Mouse (Mus musculus) urinary bladder, adult 2 months (tissue): ENCODE measurements around the gene Rpl38. TPM values are rescaled to one million over a fixed set of nuclear protein-coding genes. Genes with fewer than 3 reads are reported as not detected.
A peak's percentile ranks its signal among the peaks of the same experiment; 100 is the strongest.

Experiments used
- DNase-seq: peaks from one replicate; pipeline ENCODE4 v3.0.0; 2022; ENCODE audit warnings: low spot score
- polyA plus RNA-seq: library from polyadenylated mRNA; depleted of rRNA; stranded (reverse); fragments of >200 nt; gene quantifications from 2 replicates; pipeline ENCODE4 v1.2.3, GENCODE M21; 2012; rRNA removed

Gene Rpl38
- polyA plus RNA-seq = 2,406 and 2,749 TPM in 2 replicates

GRCm38 (mm10) chr11:114668301-114668710, at the start of gene Rpl38:
Gene Rpl38 (plus strand): TSS chr11:114668524.
- DNase-seq = no peak

- no peak for DNase-seq
These were observed 49.5 kb upstream of the Rpl38 start for GRCm38 (mm10) chr11:114618697-114619417.

GRCm38 (mm10) chr11:114626071-114626690, 42.1 kb upstream of the Rpl38 start:
- DNase-seq = no peak

- no peak for DNase-seq
These were observed 41.3 kb upstream of the Rpl38 start for GRCm38 (mm10) chr11:114627036-114627435.

GRCm38 (mm10) chr11:114628032-114628431, 40.3 kb upstream of the Rpl38 start:
- no peak for DNase-seq

GRCm38 (mm10) chr11:114630044-114630443, 38.3 kb upstream of the Rpl38 start:
- no peak for DNase-seq

GRCm38 (mm10) chr11:114632266-114632665, 36.1 kb upstream of the Rpl38 start:
- no peak for DNase-seq

- DNase-seq = peak; percentile 29
These were observed 32.0 kb upstream of the Rpl38 start for GRCm38 (mm10) chr11:114636292-114636691.

- DNase-seq = no peak
These were observed 31.4 kb upstream of the Rpl38 start for GRCm38 (mm10) chr11:114636727-114637505.

- DNase-seq = no peak
These were observed 29.6 kb upstream of the Rpl38 start for GRCm38 (mm10) chr11:114638647-114639290.

GRCm38 (mm10) chr11:114639681-114640103, 28.6 kb upstream of the Rpl38 start:
- no peak for DNase-seq

- no peak for DNase-seq
These were observed 27.7 kb upstream of the Rpl38 start for GRCm38 (mm10) chr11:114640658-114641057.

GRCm38 (mm10) chr11:114641136-114641535, 27.2 kb upstream of the Rpl38 start:
- no peak for DNase-seq

GRCm38 (mm10) chr11:114642184-114642583, 26.1 kb upstream of the Rpl38 start:
- DNase-seq = no peak

GRCm38 (mm10) chr11:114642926-114643325, 25.4 kb upstream of the Rpl38 start:
- DNase-seq = no peak

- no peak for DNase-seq
These were observed 24.2 kb upstream of the Rpl38 start for GRCm38 (mm10) chr11:114644122-114644521.

GRCm38 (mm10) chr11:114649510-114649909, 18.8 kb upstream of the Rpl38 start:
- no peak for DNase-seq

- DNase-seq = no peak
These were observed 15.8 kb upstream of the Rpl38 start for GRCm38 (mm10) chr11:114652531-114652930.

GRCm38 (mm10) chr11:114653664-114654063, 14.7 kb upstream of the Rpl38 start:
- DNase-seq = no peak

- DNase-seq = no peak
These were observed 13.8 kb upstream of the Rpl38 start for GRCm38 (mm10) chr11:114654552-114654951.

- DNase-seq = no peak
These were observed 12.8 kb upstream of the Rpl38 start for GRCm38 (mm10) chr11:114655350-114656008.
